Mouse (Mus musculus) limb, embryonic 10.5 days (tissue): ENCODE measurements around the gene Hipk1. TPM values are rescaled to one million over a fixed set of nuclear protein-coding genes. Genes with fewer than 3 reads are reported as not detected.

Experiments
- DNase-seq: peaks from one replicate; pipeline ENCODE4 v3.0.0-alpha.2; 2017; ENCODE audit warnings: low spot score
- H3K27ac ChIP-seq: fragments of 300-500 bp; sonication (generic); 2 replicates; pipeline ENCODE4 v1.5.1; 2016; ENCODE audit warnings: mild to moderate bottlenecking
- H3K27me3 ChIP-seq: fragments of 300-500 bp; sonication (generic); 2 replicates; pipeline ENCODE4 v1.6.1; 2016; ENCODE audit warnings: low read depth, mild to moderate bottlenecking; ENCODE audit not compliant: poor library complexity, severe bottlenecking
- H3K36me3 ChIP-seq: fragments of 300-500 bp; sonication (generic); 2 replicates; pipeline ENCODE4 v1.6.1; 2016; ENCODE audit warnings: mild to moderate bottlenecking, moderate library complexity
- H3K4me1 ChIP-seq: fragments of 300-500 bp; sonication (generic); 2 replicates; pipeline ENCODE4 v1.6.1; 2016
- H3K4me3 ChIP-seq: fragments of 300-500 bp; sonication (generic); 2 replicates; pipeline ENCODE4 v1.5.1; 2016; ENCODE audit warnings: mild to moderate bottlenecking, moderate library complexity
- H3K9me3 ChIP-seq: fragments of 300-500 bp; sonication (generic); replicated peaks from 2 replicates; pipeline ENCODE4 v1.6.1; 2016; ENCODE audit warnings: mild to moderate bottlenecking
- WGBS: fragments of 180-500 bp; shearing (Covaris S2); methylation state at CpG from one replicate; pipeline ENCODE4 v1.1.7; 2016; 5-methylcytosine and 5-hydroxymethylcytosine counted together
- polyA plus RNA-seq: library from polyadenylated mRNA; unstranded; fragments of >200 nt; fragmentation: Nextera tagmentation; extraction: Ambion mirVana; gene quantifications from 2 replicates; pipeline ENCODE4 v1.2.1, GENCODE M21; 2016

The Hipk1 gene
- polyA plus RNA-seq, 1 experiment from 2014 or later: 10.6 TPM

DNA sequence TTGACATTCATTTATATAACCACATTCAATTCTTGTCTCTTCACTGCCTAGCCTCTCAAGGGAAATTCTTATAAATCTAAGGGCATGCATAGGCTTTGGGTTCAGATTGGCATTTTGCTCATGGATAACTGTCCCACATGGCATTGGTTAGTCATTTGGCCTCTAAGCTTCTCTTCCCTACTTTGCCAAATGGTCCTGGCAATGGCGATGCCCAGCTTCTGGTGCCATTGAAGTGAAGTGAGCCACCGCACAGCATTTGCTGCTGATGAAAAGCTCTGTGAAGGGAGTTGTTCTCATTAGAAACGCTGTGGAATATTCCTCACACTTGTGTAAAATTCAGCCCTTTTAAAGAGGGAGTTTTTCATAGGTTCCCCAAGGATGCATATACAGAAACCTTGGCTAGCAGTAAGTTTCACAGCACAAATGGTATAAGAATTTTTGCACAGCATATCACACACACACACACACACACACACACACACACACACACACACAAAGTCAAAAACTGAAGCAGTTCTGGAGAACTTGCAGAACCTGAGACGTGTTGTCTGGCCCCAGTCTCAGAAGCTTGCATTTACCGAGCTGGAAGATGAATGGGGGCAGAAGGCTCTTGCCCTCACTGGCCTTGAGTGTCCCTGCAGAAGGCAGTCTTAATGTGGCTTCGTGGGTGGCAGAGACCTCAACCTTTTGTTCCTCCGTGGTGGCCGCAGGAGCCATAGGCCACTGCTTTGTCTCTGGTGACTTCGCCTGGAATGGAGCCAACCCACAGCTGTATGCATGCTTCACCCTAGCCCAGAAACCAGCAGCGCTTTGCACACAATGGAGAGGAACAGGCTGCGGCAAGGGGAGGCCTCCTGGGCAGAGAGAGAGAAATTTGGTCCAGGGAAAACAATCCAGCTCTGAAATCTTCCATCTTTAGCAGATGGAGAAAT, 75.3 kb downstream of the Hipk1 start:
- H3K36me3 ChIP-seq: no peaks in the 10 kb centered on the region
- 52% methylated on average over 11 of the region's 11 CpGs for WGBS
- no peak for DNase-seq
- H3K4me3 ChIP-seq: no peak overlapping the region
- no peaks in the 10 kb centered on the region for H3K9me3 ChIP-seq
- 0 out of 2 replicates have a peak overlapping the region, but pooled peaks have one; percentile 36 for H3K27ac ChIP-seq
- peaks cover 22% of the 10 kb centered on the region for H3K4me1 ChIP-seq
- H3K27me3 ChIP-seq: no peaks in the 10 kb centered on the region

DNA sequence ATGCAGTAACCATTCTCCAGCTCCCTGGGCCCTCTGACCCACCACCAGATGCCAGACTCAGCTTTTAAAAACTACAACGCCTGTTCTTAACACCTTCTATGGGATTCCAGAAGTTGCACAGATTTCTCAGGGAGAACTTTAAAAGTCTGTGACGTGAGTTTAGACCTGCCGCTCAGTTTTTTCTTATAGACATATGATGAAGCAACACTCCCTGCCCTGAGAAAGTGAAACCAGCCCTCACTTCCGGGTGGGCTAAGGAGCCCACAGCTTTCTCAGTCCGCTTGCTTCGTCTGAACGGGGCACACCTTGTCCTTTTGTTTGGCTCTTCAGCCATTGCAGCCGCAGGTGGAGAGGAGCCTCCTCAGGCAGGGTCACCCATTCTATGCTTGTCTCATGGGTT, 76.4 kb downstream of the Hipk1 start:
- Histone ChIP-seq H3K4me3 (no peak overlapping the region), H3K27me3 (no peaks in the 10 kb centered on the region), H3K36me3 (no peaks in the 10 kb centered on the region), H3K9me3 (no peaks in the 10 kb centered on the region), H3K4me1 (peaks cover 22% of the 10 kb centered on the region), H3K27ac (no peak overlapping the region)
- 80% methylated on average over 8 of the region's 8 CpGs for WGBS
- no peak for DNase-seq

DNA sequence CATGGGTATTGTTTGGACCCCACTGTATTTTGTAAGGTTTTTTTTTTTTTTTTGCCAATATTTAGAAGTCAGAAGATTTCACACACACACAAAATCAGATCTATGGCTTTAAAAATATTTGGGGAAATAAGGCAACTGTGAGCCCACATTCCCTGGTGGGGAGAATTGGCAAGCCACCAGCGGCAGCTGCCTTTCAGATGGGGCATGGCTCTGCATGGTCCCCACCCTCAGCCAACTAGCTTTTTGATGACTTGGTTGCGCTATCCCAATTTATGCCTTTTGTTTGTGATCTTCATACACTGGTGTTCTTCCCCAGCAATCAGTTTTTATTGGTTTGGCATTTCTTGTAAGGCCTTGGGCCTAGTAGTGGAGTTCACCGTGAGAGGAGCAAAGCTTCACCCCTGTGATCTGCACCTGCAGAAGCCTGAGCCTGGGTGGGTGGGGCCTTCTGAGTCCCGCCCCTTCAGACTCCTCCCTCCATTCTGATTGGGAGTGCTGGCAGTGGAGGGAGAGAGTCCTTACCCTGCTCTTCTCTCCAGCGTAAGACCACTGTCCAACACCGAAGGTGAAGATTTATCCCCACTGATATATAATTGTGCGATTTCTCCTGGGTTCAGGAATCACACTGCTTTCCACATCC, 77.0 kb downstream of the Hipk1 start:
- no peak overlapping the region for H3K4me3 ChIP-seq
- peaks cover 20% of the 10 kb centered on the region for H3K4me1 ChIP-seq
- WGBS: 69% methylated on average over 7 of the region's 7 CpGs
- H3K9me3 ChIP-seq: no peaks in the 10 kb centered on the region
- H3K27me3 ChIP-seq: no peaks in the 10 kb centered on the region
- DNase-seq: no peak
- H3K27ac ChIP-seq: no peak overlapping the region
- no peaks in the 10 kb centered on the region for H3K36me3 ChIP-seq

DNA sequence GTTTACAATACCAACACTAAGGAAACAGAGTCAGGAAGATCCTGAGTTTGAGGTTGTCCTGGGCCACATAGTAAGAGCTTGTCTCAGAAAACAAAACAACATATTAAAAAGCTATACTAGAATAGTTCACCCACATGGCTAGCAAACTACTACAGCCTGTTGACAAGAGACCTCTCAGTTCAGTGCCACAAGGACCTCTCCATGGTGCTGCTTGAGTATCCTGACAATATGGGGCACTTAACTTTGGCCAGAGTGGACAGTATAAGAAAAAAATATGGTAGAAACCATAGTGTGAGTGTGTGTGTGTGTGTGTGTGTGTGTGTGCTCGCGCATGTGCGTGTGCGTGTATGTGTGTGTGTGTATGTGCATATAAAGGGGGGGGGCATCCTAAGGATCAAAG, 79.2 kb downstream of the Hipk1 start:
- Histone ChIP-seq H3K27ac (no peak overlapping the region), H3K9me3 (no peaks in the 10 kb centered on the region), H3K4me1 (peaks cover 13% of the 10 kb centered on the region), H3K4me3 (no peak overlapping the region), H3K36me3 (no peaks in the 10 kb centered on the region), H3K27me3 (no peaks in the 10 kb centered on the region)
- 91% methylated on average over 4 of the region's 4 CpGs for WGBS
- no peak for DNase-seq

DNA sequence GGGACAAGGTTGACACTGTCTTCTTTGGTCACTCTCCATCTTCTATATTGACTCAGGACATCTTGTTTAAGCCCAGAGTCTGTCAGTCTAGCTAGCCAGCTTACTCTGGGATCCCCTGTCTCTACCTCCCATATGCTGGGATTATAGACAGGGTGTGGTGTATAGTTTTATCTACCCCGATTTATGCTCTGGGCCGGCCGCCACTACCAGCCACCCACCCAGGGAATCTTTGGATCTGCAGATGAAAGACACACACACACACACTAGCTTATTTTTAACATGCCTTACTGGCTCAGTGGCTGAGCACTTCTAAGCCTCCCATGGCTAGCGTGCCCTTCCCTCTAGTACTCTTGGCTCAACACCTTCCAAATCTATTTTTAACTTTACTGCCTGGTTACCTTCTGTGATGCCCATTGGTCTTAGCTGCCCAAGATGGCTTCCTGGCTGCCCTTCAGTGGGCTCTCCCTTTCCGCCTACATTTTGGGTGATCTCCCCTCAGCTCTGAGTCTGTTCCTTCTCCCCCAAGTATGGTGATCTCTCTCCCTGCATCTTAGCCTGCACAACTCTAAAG, 81.8 kb downstream of the Hipk1 start:
- Histone ChIP-seq H3K9me3 (no peaks in the 10 kb centered on the region), H3K27me3 (no peaks in the 10 kb centered on the region), H3K27ac (no peak overlapping the region), H3K36me3 (no peaks in the 10 kb centered on the region), H3K4me3 (no peak overlapping the region), H3K4me1 (no peaks in the 10 kb centered on the region)
- DNase-seq: no peak
- WGBS: 95% methylated on average over 5 of the region's 5 CpGs

DNA sequence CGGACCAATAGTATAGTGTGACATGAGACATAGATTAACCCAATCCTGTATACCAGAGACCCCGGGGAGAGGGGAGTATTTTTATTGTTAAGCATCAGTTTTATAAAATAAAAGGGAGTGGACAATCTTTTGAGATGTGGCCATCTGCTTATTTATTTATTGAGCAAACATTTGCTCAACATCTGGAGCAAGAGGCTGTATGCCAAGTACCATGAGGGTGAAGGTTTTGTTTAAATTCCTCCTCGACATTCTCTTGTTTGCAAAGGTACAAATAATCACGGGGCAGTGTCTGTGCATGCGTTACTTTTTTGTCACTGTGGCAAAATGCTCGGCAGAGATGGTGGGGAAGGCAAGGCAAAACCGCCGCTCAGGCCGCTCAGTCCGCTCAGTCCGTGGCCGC, 85.9 kb downstream of the Hipk1 start:
- 91% methylated on average over 12 of the region's 12 CpGs for WGBS
- DNase-seq: no peak
- H3K27me3 ChIP-seq: no peaks in the 10 kb centered on the region
- no peak overlapping the region for H3K27ac ChIP-seq
- no peak overlapping the region for H3K4me3 ChIP-seq
- H3K36me3 ChIP-seq: no peaks in the 10 kb centered on the region
- H3K9me3 ChIP-seq: no peaks in the 10 kb centered on the region
- no peaks in the 10 kb centered on the region for H3K4me1 ChIP-seq

DNA sequence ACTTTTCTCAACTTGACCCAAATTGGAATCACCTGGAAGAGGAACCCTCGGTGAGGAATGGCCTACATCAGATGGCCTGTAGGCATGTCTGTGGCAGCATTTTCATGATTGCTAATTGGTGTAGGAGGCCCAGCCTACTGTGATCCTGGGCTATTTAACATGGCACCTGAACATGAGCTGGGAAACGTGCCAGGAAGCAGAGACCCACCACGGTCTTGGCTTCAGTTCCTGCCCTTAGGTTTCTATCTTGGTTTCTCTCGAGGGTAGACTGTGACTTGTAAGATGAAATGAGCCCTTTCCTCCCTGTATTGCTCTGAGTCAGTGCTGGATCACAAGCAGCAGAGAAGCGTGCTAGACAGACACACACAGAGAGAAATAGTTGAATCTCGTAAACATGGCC, 86.7 kb downstream of the Hipk1 start:
- Histone ChIP-seq H3K27ac (no peak overlapping the region), H3K4me3 (no peak overlapping the region), H3K36me3 (no peaks in the 10 kb centered on the region), H3K9me3 (no peaks in the 10 kb centered on the region), H3K27me3 (no peaks in the 10 kb centered on the region), H3K4me1 (no peaks in the 10 kb centered on the region)
- DNase-seq: no peak
- 83% methylated on average over 6 of the region's 6 CpGs for WGBS

DNA sequence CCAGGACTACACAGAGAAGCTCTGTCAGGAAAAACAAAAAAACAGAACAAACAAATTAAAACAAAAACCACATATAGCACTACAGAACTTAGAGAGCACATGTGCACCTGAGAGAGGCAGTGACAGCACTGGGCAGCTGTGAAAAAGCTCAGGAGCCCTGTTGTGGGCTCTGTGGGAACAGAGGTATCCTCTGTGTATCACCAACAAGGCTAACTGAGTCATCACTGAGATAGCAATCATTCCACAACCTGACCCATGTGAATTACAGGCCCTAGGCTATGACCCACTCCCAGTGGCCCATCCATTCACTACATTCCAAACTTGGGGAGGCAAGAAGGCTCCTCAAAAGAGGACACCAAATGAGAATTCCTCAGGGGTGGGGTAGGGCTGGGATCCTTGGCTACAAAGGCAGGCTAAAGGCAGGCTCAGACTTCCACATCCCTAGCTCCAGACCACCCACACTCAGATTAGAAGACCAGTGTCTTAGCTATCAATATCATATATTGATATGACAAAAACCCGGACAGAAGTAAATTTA, 94.9 kb downstream of the Hipk1 start:
- Histone ChIP-seq H3K27ac (no peak overlapping the region), H3K4me1 (no peaks in the 10 kb centered on the region), H3K4me3 (no peak overlapping the region), H3K9me3 (no peaks in the 10 kb centered on the region), H3K36me3 (no peaks in the 10 kb centered on the region), H3K27me3 (no peaks in the 10 kb centered on the region)
- DNase-seq: no peak
- WGBS: 77% methylated on average over 1 of the region's 1 CpGs

DNA sequence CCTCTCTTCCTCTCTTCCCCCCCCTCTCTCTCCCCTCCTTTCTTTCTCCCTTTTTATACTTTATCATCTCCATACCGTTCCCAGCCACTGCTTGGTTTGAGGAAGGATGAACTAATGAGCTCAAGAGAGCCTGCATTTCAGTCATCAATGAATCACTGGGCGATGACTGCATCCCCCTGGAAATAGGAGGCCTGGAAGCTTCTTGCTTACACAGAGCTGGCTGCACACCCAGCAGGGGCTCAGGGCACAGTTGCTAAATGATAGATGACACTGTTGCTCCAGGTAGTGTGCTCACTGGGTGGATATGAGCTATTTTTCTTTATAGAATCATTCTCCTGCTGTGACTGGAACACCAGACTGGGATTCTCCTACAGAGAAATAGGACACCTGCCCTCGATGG, 95.8 kb downstream of the Hipk1 start:
- Histone ChIP-seq H3K27me3 (no peaks in the 10 kb centered on the region), H3K27ac (no peak overlapping the region), H3K4me3 (no peak overlapping the region), H3K4me1 (no peaks in the 10 kb centered on the region), H3K36me3 (no peaks in the 10 kb centered on the region), H3K9me3 (no peaks in the 10 kb centered on the region)
- no peak for DNase-seq
- WGBS: 73% methylated on average over 3 of the region's 3 CpGs

DNA sequence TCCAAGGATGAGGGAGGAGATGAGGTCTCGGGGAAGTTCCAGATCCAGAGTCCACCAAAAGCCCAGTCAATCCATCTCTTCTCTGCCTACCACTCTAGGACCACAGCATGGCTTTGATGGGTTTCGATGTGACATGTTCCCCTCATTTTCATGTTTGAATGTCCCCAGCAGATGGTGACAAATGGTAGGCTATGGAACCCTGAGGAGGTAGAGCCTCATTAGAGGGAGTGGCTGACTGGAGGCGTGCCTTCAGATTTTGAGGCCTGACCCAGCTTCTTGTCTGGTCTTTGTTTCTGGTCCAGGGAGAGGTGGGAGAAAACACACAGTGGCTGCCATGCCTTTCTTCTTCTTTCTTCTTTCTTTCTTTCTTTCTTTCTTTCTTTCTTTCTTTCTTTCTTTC, 100.9 kb downstream of the Hipk1 start:
- Histone ChIP-seq H3K9me3 (no peaks in the 10 kb centered on the region), H3K36me3 (no peaks in the 10 kb centered on the region), H3K27me3 (no peaks in the 10 kb centered on the region), H3K27ac (no peak overlapping the region), H3K4me1 (no peaks in the 10 kb centered on the region), H3K4me3 (no peak overlapping the region)
- 77% methylated on average over 3 of the region's 3 CpGs for WGBS
- no peak for DNase-seq

Other genes with a start within 250 kb of the Hipk1 start
- 0.09 and 0.36 TPM in 2 replicates for gene Syt6, start 216.3 kb downstream of the Hipk1 start, polyA plus RNA-seq
- gene Atg4a-ps, start 145.5 kb downstream of the Hipk1 start, polyA plus RNA-seq: not detected in 2 replicates
- gene Olfml3, start 53.6 kb downstream of the Hipk1 start, polyA plus RNA-seq: 10.4 and 18.0 TPM in 2 replicates
- gene Gm10964, start 52.2 kb downstream of the Hipk1 start, polyA plus RNA-seq: not detected in 2 replicates
- 37.9 and 42.1 TPM in 2 replicates for gene Dclre1b, start 17.9 kb upstream of the Hipk1 start, polyA plus RNA-seq
- 21.4 and 23.6 TPM in 2 replicates for gene Ap4b1, start 18.0 kb upstream of the Hipk1 start, polyA plus RNA-seq
- gene Gm43064, start 18.0 kb upstream of the Hipk1 start, polyA plus RNA-seq: 0.18 and 0.26 TPM in 2 replicates
- gene Bcl2l15, start 41.0 kb upstream of the Hipk1 start, polyA plus RNA-seq: 0.11 and 0.15 TPM in 2 replicates
- 0.28 TPM in 1 of 2 replicates, not detected in the other for gene Ptpn22, start 68.2 kb upstream of the Hipk1 start, polyA plus RNA-seq
- gene Rsbn1, start 122.6 kb upstream of the Hipk1 start, polyA plus RNA-seq: 12.6 and 15.1 TPM in 2 replicates
- 28.7 and 33.3 TPM in 2 replicates for gene Phtf1, start 176.5 kb upstream of the Hipk1 start, polyA plus RNA-seq